Mouse (Mus musculus): ENCODE results near the gene Mmgt2.
"Not testable (repeated sequence)": the region's sequence is repeated elsewhere in the genome, so short reads cannot be mapped to it uniquely, and the experiment has no call there.

GRCm38 (mm10) chr11:62649803-62650202 lies 1.3 kb downstream of the Mmgt2 start:
- TF ChIP-seq POLR2A (IDR thresholded peaks at IDR 0.05; ENCODE audit: borderline replicate concordance, extremely low read depth, low read depth, low read length); CTCF (IDR thresholded peaks at IDR 0.05; ENCODE audit: insufficient read depth, low read length): not testable (repeated sequence)

Data from lung, adult 2 months (tissue).